9 mouse cellular contexts compared by ENCODE assay signal in genomic region chr16:17557947-17558480, GRCm38 (mm10). TPM values are rescaled to one million over a fixed set of nuclear protein-coding genes. Genes with fewer than 3 reads are reported as not detected.
A peak's percentile ranks its signal among the peaks of the same experiment; 100 is the strongest.
DNase-seq lines count a peak whose midpoint lies in the region; ATAC-seq lines count a peak whose summit lies in the region.
"Had no signal": no experiment of that assay in that cellular context is flagged by ENCODE, and none has a peak within 500 bp of the region (broad histone marks: within the 10 kb centered on the region; RNA-seq: fewer than 3 reads in every experiment).

No protein-coding gene starts in this region.

- H3K4me2 ChIP-seq in embryonic facial prominence, embryonic 13.5 days: no peak overlapping the region; the same call in 1 of the 2 replicates
- no peak overlapping the region; the same call in 1 of the 2 replicates for H3K4me2 ChIP-seq in kidney, embryonic 16.5 days (replicated peaks; ENCODE audit: low read depth, low read length)
- peak overlapping the region; percentile 60 for H3K4me2 ChIP-seq in liver, embryonic 11.5 days
- peak overlapping the region; percentile 2; the same call in 1 of the 2 replicates for H3K4me2 ChIP-seq in stomach, embryonic 14.5 days (replicated peaks; ENCODE audit: low read depth, low read length)

- WGBS in embryonic facial prominence, embryonic 13.5 days: 2% methylated on average over 5 of the region's 5 CpGs
- WGBS in heart, embryonic 10.5 days: 0% methylated on average over 5 of the region's 5 CpGs
- 4% methylated on average over 5 of the region's 5 CpGs for WGBS in kidney, embryonic 16.5 days
- under 1% methylated on average over 5 of the region's 5 CpGs for WGBS in liver, embryonic 11.5 days
- WGBS in stomach, embryonic 14.5 days: under 1% methylated on average over 5 of the region's 5 CpGs

- no peak for ATAC-seq in embryonic facial prominence, embryonic 13.5 days (ENCODE audit: insufficient number of reproducible peaks, insufficient read depth, low FRiP score, low TSS enrichment, low read depth)
- ATAC-seq in kidney, embryonic 16.5 days (ENCODE audit: low FRiP score, low TSS enrichment): peak; percentile 5; the same call in 1 of the 2 replicates
- ATAC-seq in liver, embryonic 11.5 days (replicated peaks; ENCODE audit: low FRiP score): no peak
- peak; percentile 48; the same call in 1 of the 2 replicates for ATAC-seq in monocyte, adult 5-6 weeks (replicated peaks; ENCODE audit: insufficient number of reproducible peaks, low FRiP score, low TSS enrichment, poor library complexity, severe bottlenecking)
- no peak for ATAC-seq in stomach, embryonic 14.5 days (ENCODE audit: insufficient number of reproducible peaks, insufficient read depth, low FRiP score, low read depth)

- 0 out of 2 replicates have a peak overlapping the region, but pooled peaks have one; percentile 4 for H3K9ac ChIP-seq in embryonic facial prominence, embryonic 13.5 days
- no peak overlapping the region for H3K9ac ChIP-seq in kidney, embryonic 16.5 days (replicated peaks; ENCODE audit: low read length)
- H3K9ac ChIP-seq in liver, embryonic 11.5 days (ENCODE audit: low read depth, low read length): no peak overlapping the region
- H3K9ac ChIP-seq in stomach, embryonic 14.5 days (replicated peaks; ENCODE audit: low read depth, low read length): no peak overlapping the region
- H3K9ac ChIP-seq: embryonic facial prominence, embryonic 12.5 days had no signal

- peak; percentile 56 for DNase-seq in CD4-positive helper T cell, adult 2 months (ENCODE audit: low read depth, low spot score)
- DNase-seq in adrenal gland, postnatal 36 days: peak; percentile 76 to 82
- DNase-seq in heart, embryonic 10.5 days (ENCODE audit: low spot score): peak; percentile 90
- peak; percentile 66 for DNase-seq in liver, embryonic 11.5 days (ENCODE audit: low spot score)

- H3K9me3 ChIP-seq in embryonic facial prominence, embryonic 13.5 days: no peaks in the 10 kb centered on the region
- no peaks in the 10 kb centered on the region for H3K9me3 ChIP-seq in heart, embryonic 10.5 days
- no peaks in the 10 kb centered on the region for H3K9me3 ChIP-seq in kidney, embryonic 16.5 days (ENCODE audit: low read length)
- H3K9me3 ChIP-seq in liver, embryonic 11.5 days (ENCODE audit: control insufficient read depth, low read length): no peaks in the 10 kb centered on the region
- H3K9me3 ChIP-seq in stomach, embryonic 14.5 days (ENCODE audit: control insufficient read depth, low read depth, low read length): no peaks in the 10 kb centered on the region
- H3K9me3 ChIP-seq: embryonic facial prominence, embryonic 12.5 days had no signal

- H3K27me3 ChIP-seq in embryonic facial prominence, embryonic 13.5 days: peaks cover 43% of the 10 kb centered on the region
- peaks cover 15% of the 10 kb centered on the region; the same call in 1 of the 2 replicates for H3K27me3 ChIP-seq in heart, embryonic 10.5 days (ENCODE audit: insufficient read depth, poor library complexity, severe bottlenecking)
- no peaks in the 10 kb centered on the region for H3K27me3 ChIP-seq in kidney, embryonic 16.5 days (ENCODE audit: insufficient read depth, low read length)
- H3K27me3 ChIP-seq in liver, embryonic 11.5 days (replicated peaks; ENCODE audit: control insufficient read depth, insufficient read depth, low read length): no peaks in the 10 kb centered on the region
- no peaks in the 10 kb centered on the region for H3K27me3 ChIP-seq in stomach, embryonic 14.5 days (ENCODE audit: control insufficient read depth, insufficient read depth, low read length)

- no peaks in the 10 kb centered on the region for H3K36me3 ChIP-seq in embryonic facial prominence, embryonic 13.5 days
- no peaks in the 10 kb centered on the region for H3K36me3 ChIP-seq in heart, embryonic 10.5 days
- H3K36me3 ChIP-seq in kidney, embryonic 16.5 days (ENCODE audit: insufficient read depth, low read length): no peaks in the 10 kb centered on the region
- no peaks in the 10 kb centered on the region for H3K36me3 ChIP-seq in liver, embryonic 11.5 days (ENCODE audit: control insufficient read depth, insufficient read depth, low read length)
- H3K36me3 ChIP-seq in stomach, embryonic 14.5 days (ENCODE audit: control insufficient read depth, insufficient read depth, low read length): no peaks in the 10 kb centered on the region
- H3K36me3 ChIP-seq: embryonic facial prominence, embryonic 12.5 days had no signal

- no peak overlapping the region for H3K27ac ChIP-seq in embryonic facial prominence, embryonic 13.5 days
- H3K27ac ChIP-seq in heart, embryonic 10.5 days: peak overlapping the region; percentile 69
- no peak overlapping the region for H3K27ac ChIP-seq in kidney, embryonic 16.5 days (ENCODE audit: low read length)
- no peak overlapping the region for H3K27ac ChIP-seq in liver, embryonic 11.5 days (ENCODE audit: low read depth, low read length)
- H3K27ac ChIP-seq in stomach, embryonic 14.5 days (ENCODE audit: low read length): no peak overlapping the region
- H3K27ac ChIP-seq: embryonic facial prominence, embryonic 12.5 days had no signal

- H3K4me3 ChIP-seq in embryonic facial prominence, embryonic 13.5 days: no peak overlapping the region
- H3K4me3 ChIP-seq in heart, embryonic 10.5 days: peak overlapping the region; percentile 40
- no peak overlapping the region for H3K4me3 ChIP-seq in kidney, embryonic 16.5 days (ENCODE audit: low read length)
- no peak overlapping the region for H3K4me3 ChIP-seq in liver, embryonic 11.5 days (ENCODE audit: low read depth, low read length)
- no peak overlapping the region for H3K4me3 ChIP-seq in stomach, embryonic 14.5 days (ENCODE audit: low read depth, low read length)
- H3K4me3 ChIP-seq: embryonic facial prominence, embryonic 12.5 days had no signal

- peaks cover 45% of the 10 kb centered on the region for H3K4me1 ChIP-seq in embryonic facial prominence, embryonic 13.5 days
- peaks cover 70% of the 10 kb centered on the region for H3K4me1 ChIP-seq in heart, embryonic 10.5 days
- peaks cover 51% of the 10 kb centered on the region for H3K4me1 ChIP-seq in kidney, embryonic 16.5 days (ENCODE audit: insufficient read depth, low read length)
- peaks cover 56% of the 10 kb centered on the region for H3K4me1 ChIP-seq in liver, embryonic 11.5 days (replicated peaks; ENCODE audit: control insufficient read depth, insufficient read depth, low read length)
- H3K4me1 ChIP-seq in stomach, embryonic 14.5 days (ENCODE audit: control insufficient read depth, insufficient read depth, low read length): peaks cover 36% of the 10 kb centered on the region

RNA-seq across cellular contexts. Expression of gene Lrrc74b, which starts 3.0 kb away (rescaled TPM):
- not detected for total RNA-seq in adrenal gland, postnatal 36 days (2021)
- not detected in 2 replicates for polyA plus RNA-seq in embryonic facial prominence, embryonic 13.5 days (2015; fragmentation: Nextera tagmentation; extraction: Ambion mirVana)
- polyA plus RNA-seq in heart, embryonic 10.5 days (2016; fragmentation: Nextera tagmentation; extraction: Ambion mirVana): 0.12 and 0.26 TPM in 2 replicates
- 0.18 and 0.20 TPM in 2 replicates for polyA plus RNA-seq in kidney, embryonic 16.5 days (2015; fragmentation: Nextera tagmentation; extraction: Ambion mirVana)
- not detected in 2 replicates for polyA plus RNA-seq in liver, embryonic 11.5 days (2014; fragmentation: Nextera tagmentation; extraction: Ambion mirVana)
- 0.75 TPM in 1 of 3 replicates, not detected in the others for total RNA-seq in monocyte, adult 5-6 weeks (2017)
- 0.27 and 0.35 TPM in 2 replicates for polyA plus RNA-seq in stomach, embryonic 14.5 days (2014; fragmentation: Nextera tagmentation; extraction: Ambion mirVana)
- polyA plus RNA-seq: embryonic facial prominence, embryonic 12.5 days had no signal

RNA-seq across cellular contexts. Expression of gene P2rx6, which starts 3.7 kb away (rescaled TPM):
- total RNA-seq in adrenal gland, postnatal 36 days (2021): 1 to 10 TPM; 1.4 TPM
- 0.08 and 0.32 TPM in 2 replicates for polyA plus RNA-seq in embryonic facial prominence, embryonic 13.5 days (2015; fragmentation: Nextera tagmentation; extraction: Ambion mirVana)
- polyA plus RNA-seq in heart, embryonic 10.5 days (2016; fragmentation: Nextera tagmentation; extraction: Ambion mirVana): 0.39 and 0.73 TPM in 2 replicates
- 1.2 TPM in 2 replicates for polyA plus RNA-seq in kidney, embryonic 16.5 days (2015; fragmentation: Nextera tagmentation; extraction: Ambion mirVana)
- 0.06 and 0.07 TPM in 2 replicates for polyA plus RNA-seq in liver, embryonic 11.5 days (2014; fragmentation: Nextera tagmentation; extraction: Ambion mirVana)
- not detected in 3 replicates for total RNA-seq in monocyte, adult 5-6 weeks (2017)
- polyA plus RNA-seq in stomach, embryonic 14.5 days (2014; fragmentation: Nextera tagmentation; extraction: Ambion mirVana): 0.90 and 0.93 TPM in 2 replicates

RNA-seq across cellular contexts. Expression of gene Slc7a4, which starts 25.0 kb away (rescaled TPM):
- 10 to 100 TPM; 10.1 to 17.8 TPM for total RNA-seq in adrenal gland, postnatal 36 days (2021)
- 5.5 and 6.0 TPM in 2 replicates for polyA plus RNA-seq in embryonic facial prominence, embryonic 13.5 days (2015; fragmentation: Nextera tagmentation; extraction: Ambion mirVana)
- 3.3 and 8.5 TPM in 2 replicates for polyA plus RNA-seq in heart, embryonic 10.5 days (2016; fragmentation: Nextera tagmentation; extraction: Ambion mirVana)
- polyA plus RNA-seq in kidney, embryonic 16.5 days (2015; fragmentation: Nextera tagmentation; extraction: Ambion mirVana): 11.8 and 12.6 TPM in 2 replicates
- 2.0 and 2.1 TPM in 2 replicates for polyA plus RNA-seq in liver, embryonic 11.5 days (2014; fragmentation: Nextera tagmentation; extraction: Ambion mirVana)
- 0.32 TPM in 1 of 3 replicates, not detected in the others for total RNA-seq in monocyte, adult 5-6 weeks (2017)
- polyA plus RNA-seq in stomach, embryonic 14.5 days (2014; fragmentation: Nextera tagmentation; extraction: Ambion mirVana): 13.0 and 15.2 TPM in 2 replicates

RNA-seq across cellular contexts. Expression of gene Thap7, which starts 27.1 kb away (rescaled TPM):
- total RNA-seq in adrenal gland, postnatal 36 days (2021): 10 to 100 TPM; 31.4 to 39.4 TPM
- 72.5 and 75.2 TPM in 2 replicates for polyA plus RNA-seq in embryonic facial prominence, embryonic 13.5 days (2015; fragmentation: Nextera tagmentation; extraction: Ambion mirVana)
- 40.8 and 48.4 TPM in 2 replicates for polyA plus RNA-seq in heart, embryonic 10.5 days (2016; fragmentation: Nextera tagmentation; extraction: Ambion mirVana)
- polyA plus RNA-seq in kidney, embryonic 16.5 days (2015; fragmentation: Nextera tagmentation; extraction: Ambion mirVana): 61.1 and 61.5 TPM in 2 replicates
- polyA plus RNA-seq in liver, embryonic 11.5 days (2014; fragmentation: Nextera tagmentation; extraction: Ambion mirVana): 45.1 and 46.5 TPM in 2 replicates
- total RNA-seq in monocyte, adult 5-6 weeks (2017): 9.9 to 29.7 TPM (median 10.0 TPM) in 3 replicates
- 55.1 and 60.5 TPM in 2 replicates for polyA plus RNA-seq in stomach, embryonic 14.5 days (2014; fragmentation: Nextera tagmentation; extraction: Ambion mirVana)

RNA-seq across cellular contexts. Expression of gene Lztr1, which starts 49.5 kb away (rescaled TPM):
- total RNA-seq in adrenal gland, postnatal 36 days (2021): 10 to 100 TPM; 56.1 to 59.9 TPM
- polyA plus RNA-seq in embryonic facial prominence, embryonic 13.5 days (2015; fragmentation: Nextera tagmentation; extraction: Ambion mirVana): 98.5 and 119 TPM in 2 replicates
- 60.0 and 69.8 TPM in 2 replicates for polyA plus RNA-seq in heart, embryonic 10.5 days (2016; fragmentation: Nextera tagmentation; extraction: Ambion mirVana)
- 102 and 113 TPM in 2 replicates for polyA plus RNA-seq in kidney, embryonic 16.5 days (2015; fragmentation: Nextera tagmentation; extraction: Ambion mirVana)
- 50.2 and 54.8 TPM in 2 replicates for polyA plus RNA-seq in liver, embryonic 11.5 days (2014; fragmentation: Nextera tagmentation; extraction: Ambion mirVana)
- 31.4 to 51.0 TPM (median 39.1 TPM) in 3 replicates for total RNA-seq in monocyte, adult 5-6 weeks (2017)
- 78.6 and 89.5 TPM in 2 replicates for polyA plus RNA-seq in stomach, embryonic 14.5 days (2014; fragmentation: Nextera tagmentation; extraction: Ambion mirVana)

Comparison
In these comparisons a context has a peak if more than half of its experiments do, and no peak if none do; other contexts are left out.
1. ATAC-seq: peak in kidney, embryonic 16.5 days (single experiment) and monocyte, adult 5-6 weeks (single experiment); none in embryonic facial prominence, embryonic 13.5 days (single experiment), liver, embryonic 11.5 days (single experiment) and stomach, embryonic 14.5 days (single experiment).
2. H3K4me2 ChIP-seq: peak in liver, embryonic 11.5 days (single experiment) and stomach, embryonic 14.5 days (single experiment); none in embryonic facial prominence, embryonic 13.5 days (single experiment) and kidney, embryonic 16.5 days (single experiment).
3. Peak in every context shown above with its lines, with median percentiles within 50 percentile points of each other: DNase-seq.